Mouse (Mus musculus): ENCODE data around the gene Dnal1. TPM values are rescaled to one million over a fixed set of nuclear protein-coding genes. Genes with fewer than 3 reads are reported as not detected.
"Not testable (repeated sequence)": the region's sequence is repeated elsewhere in the genome, so short reads cannot be mapped to it uniquely, and the experiment has no call there.

Dnal1 gene
- polyA plus RNA-seq (2015; fragmentation: Nextera tagmentation; extraction: Ambion mirVana) = 3.5 and 4.0 TPM in 2 replicates

- peak within 1 kb of the TSS; percentile 85 for H3K4me2 ChIP-seq (ENCODE audit: low read depth, low read length)
- peak within 1 kb of the TSS; percentile 30; the same call in 1 of the 2 replicates for H3K27ac ChIP-seq (ENCODE audit: low read length)
- 3% methylated on average over 32 of the region's 35 CpGs for WGBS
- peaks cover 7% of the 10 kb centered on the region for H3K4me1 ChIP-seq (ENCODE audit: control insufficient read depth, insufficient read depth, low read length)
- H3K9me3 ChIP-seq (replicated peaks; ENCODE audit: control insufficient read depth, low read length) = no peaks in the 10 kb centered on the region
- peak within 1 kb of the TSS; percentile 70 for H3K4me3 ChIP-seq (ENCODE audit: low read length)
- peak within 1 kb of the TSS; percentile 70 for H3K9ac ChIP-seq (ENCODE audit: low read length)
- ATAC-seq (replicated peaks; ENCODE audit: extremely low read depth, insufficient read depth, low FRiP score) = peak; percentile 98
- no peaks in the 10 kb centered on the region for H3K36me3 ChIP-seq (ENCODE audit: control insufficient read depth, insufficient read depth)
- H3K27me3 ChIP-seq (ENCODE audit: control insufficient read depth, insufficient read depth, low read length) = no peaks in the 10 kb centered on the region
Measured at GRCm38 (mm10) chr12:84114153-84114994, at the start of gene Dnal1. TSS of gene Dnal1 (plus strand) at chr12:84114366.

- H3K4me1 ChIP-seq (ENCODE audit: control insufficient read depth, insufficient read depth, low read length) = no peaks in the 10 kb centered on the region
- H3K27me3 ChIP-seq (ENCODE audit: control insufficient read depth, insufficient read depth, low read length) = peaks cover 9% of the 10 kb centered on the region
- peaks cover 3% of the 10 kb centered on the region; the same call in 1 of the 2 replicates for H3K9me3 ChIP-seq (replicated peaks; ENCODE audit: control insufficient read depth, low read length)
- H3K9ac ChIP-seq (ENCODE audit: low read length) = no peak overlapping the region
- no peak for ATAC-seq (replicated peaks; ENCODE audit: extremely low read depth, insufficient read depth, low FRiP score)
- H3K36me3 ChIP-seq (ENCODE audit: control insufficient read depth, insufficient read depth) = no peaks in the 10 kb centered on the region
- H3K4me2 ChIP-seq (ENCODE audit: low read depth, low read length) = no peak overlapping the region
- 71% methylated on average over 8 of the region's 8 CpGs for WGBS
- no peak overlapping the region for H3K4me3 ChIP-seq (ENCODE audit: low read length)
- H3K27ac ChIP-seq (ENCODE audit: low read length) = no peak overlapping the region
Measured at GRCm38 (mm10) chr12:84064621-84065020, 49.5 kb upstream of the Dnal1 start.

- Histone ChIP-seq H3K36me3 (ENCODE audit: control insufficient read depth, insufficient read depth) (no peaks in the 10 kb centered on the region), H3K4me3 (ENCODE audit: low read length) (no peak overlapping the region), H3K27me3 (ENCODE audit: control insufficient read depth, insufficient read depth, low read length) (peaks cover 12% of the 10 kb centered on the region), H3K4me1 (ENCODE audit: control insufficient read depth, insufficient read depth, low read length) (no peaks in the 10 kb centered on the region), H3K9me3 (replicated peaks; ENCODE audit: control insufficient read depth, low read length) (peaks cover 3% of the 10 kb centered on the region; the same call in 1 of the 2 replicates), H3K27ac (ENCODE audit: low read length) (no peak overlapping the region), H3K9ac (ENCODE audit: low read length) (no peak overlapping the region), H3K4me2 (ENCODE audit: low read depth, low read length) (no peak overlapping the region)
- no peak for ATAC-seq (replicated peaks; ENCODE audit: extremely low read depth, insufficient read depth, low FRiP score)
- WGBS = 75% methylated on average over 4 of the region's 4 CpGs
Measured at GRCm38 (mm10) chr12:84067752-84068151, 46.4 kb upstream of the Dnal1 start.

- Histone ChIP-seq H3K4me3 (ENCODE audit: low read length) (no peak overlapping the region), H3K36me3 (ENCODE audit: control insufficient read depth, insufficient read depth) (no peaks in the 10 kb centered on the region), H3K27ac (ENCODE audit: low read length) (no peak overlapping the region), H3K9me3 (replicated peaks; ENCODE audit: control insufficient read depth, low read length) (peaks cover under 1% of the 10 kb centered on the region; the same call in 1 of the 2 replicates), H3K4me2 (ENCODE audit: low read depth, low read length) (no peak overlapping the region), H3K4me1 (ENCODE audit: control insufficient read depth, insufficient read depth, low read length) (no peaks in the 10 kb centered on the region), H3K27me3 (ENCODE audit: control insufficient read depth, insufficient read depth, low read length) (peaks cover 12% of the 10 kb centered on the region), H3K9ac (ENCODE audit: low read length) (no peak overlapping the region)
- WGBS = 63% methylated on average over 8 of the region's 8 CpGs
- no peak for ATAC-seq (replicated peaks; ENCODE audit: extremely low read depth, insufficient read depth, low FRiP score)
Measured at GRCm38 (mm10) chr12:84068296-84068695, 45.9 kb upstream of the Dnal1 start.

GRCm38 (mm10) chr12:84068986-84069385 lies 45.2 kb upstream of the Dnal1 start, which contains the start of gene Acot5:
TSS of gene Acot5 (plus strand) at chr12:84069325.
- H3K9ac ChIP-seq (ENCODE audit: low read length) = peak within 1 kb of the TSS; percentile 50
- no peaks in the 10 kb centered on the region for H3K9me3 ChIP-seq (replicated peaks; ENCODE audit: control insufficient read depth, low read length)
- no peak within 1 kb of the TSS for H3K27ac ChIP-seq (ENCODE audit: low read length)
- peak within 1 kb of the TSS; percentile 53 for H3K4me3 ChIP-seq (ENCODE audit: low read length)
- ATAC-seq (replicated peaks; ENCODE audit: extremely low read depth, insufficient read depth, low FRiP score) = no peak
- no peaks in the 10 kb centered on the region for H3K36me3 ChIP-seq (ENCODE audit: control insufficient read depth, insufficient read depth)
- peak within 1 kb of the TSS; percentile 76 for H3K4me2 ChIP-seq (ENCODE audit: low read depth, low read length)
- 54% methylated on average over 9 of the region's 9 CpGs for WGBS
- H3K4me1 ChIP-seq (ENCODE audit: control insufficient read depth, insufficient read depth, low read length) = no peaks in the 10 kb centered on the region
- peaks cover 12% of the 10 kb centered on the region for H3K27me3 ChIP-seq (ENCODE audit: control insufficient read depth, insufficient read depth, low read length)

- Histone ChIP-seq H3K4me3 (ENCODE audit: low read length) (peak overlapping the region; percentile 53), H3K4me2 (ENCODE audit: low read depth, low read length) (peak overlapping the region; percentile 76), H3K27me3 (ENCODE audit: control insufficient read depth, insufficient read depth, low read length) (peaks cover 12% of the 10 kb centered on the region), H3K9ac (ENCODE audit: low read length) (peak overlapping the region; percentile 50)
- WGBS = 1% methylated on average over 45 of the region's 52 CpGs
- not testable (repeated sequence) for H3K4me1 ChIP-seq (ENCODE audit: control insufficient read depth, insufficient read depth, low read length); H3K36me3 ChIP-seq (ENCODE audit: control insufficient read depth, insufficient read depth); H3K27ac ChIP-seq (ENCODE audit: low read length); H3K9me3 ChIP-seq (replicated peaks; ENCODE audit: control insufficient read depth, low read length); ATAC-seq (replicated peaks; ENCODE audit: extremely low read depth, insufficient read depth, low FRiP score)
Measured at GRCm38 (mm10) chr12:84069582-84069981, 44.6 kb upstream of the Dnal1 start.

GRCm38 (mm10) chr12:84071696-84072095 lies 42.5 kb upstream of the Dnal1 start:
- Histone ChIP-seq H3K27ac (ENCODE audit: low read length) (no peak overlapping the region), H3K9me3 (replicated peaks; ENCODE audit: control insufficient read depth, low read length) (no peaks in the 10 kb centered on the region), H3K4me2 (ENCODE audit: low read depth, low read length) (no peak overlapping the region), H3K36me3 (ENCODE audit: control insufficient read depth, insufficient read depth) (no peaks in the 10 kb centered on the region), H3K4me1 (ENCODE audit: control insufficient read depth, insufficient read depth, low read length) (no peaks in the 10 kb centered on the region), H3K9ac (ENCODE audit: low read length) (no peak overlapping the region), H3K27me3 (ENCODE audit: control insufficient read depth, insufficient read depth, low read length) (peaks cover 12% of the 10 kb centered on the region), H3K4me3 (ENCODE audit: low read length) (no peak overlapping the region)
- 82% methylated on average over 2 of the region's 2 CpGs for WGBS
- no peak for ATAC-seq (replicated peaks; ENCODE audit: extremely low read depth, insufficient read depth, low FRiP score)

- no peak for ATAC-seq (replicated peaks; ENCODE audit: extremely low read depth, insufficient read depth, low FRiP score)
- Histone ChIP-seq H3K27me3 (ENCODE audit: control insufficient read depth, insufficient read depth, low read length) (no peaks in the 10 kb centered on the region), H3K4me1 (ENCODE audit: control insufficient read depth, insufficient read depth, low read length) (no peaks in the 10 kb centered on the region), H3K27ac (ENCODE audit: low read length) (no peak overlapping the region), H3K4me3 (ENCODE audit: low read length) (no peak overlapping the region), H3K9me3 (replicated peaks; ENCODE audit: control insufficient read depth, low read length) (no peaks in the 10 kb centered on the region), H3K36me3 (ENCODE audit: control insufficient read depth, insufficient read depth) (no peaks in the 10 kb centered on the region), H3K9ac (ENCODE audit: low read length) (no peak overlapping the region), H3K4me2 (ENCODE audit: low read depth, low read length) (no peak overlapping the region)
- 79% methylated on average over 4 of the region's 4 CpGs for WGBS
Measured at GRCm38 (mm10) chr12:84077371-84077990, 36.7 kb upstream of the Dnal1 start.

GRCm38 (mm10) chr12:84083842-84084241 lies 30.3 kb upstream of the Dnal1 start:
- no peak overlapping the region for H3K27ac ChIP-seq (ENCODE audit: low read length)
- peaks cover 6% of the 10 kb centered on the region; the same call in 1 of the 2 replicates for H3K9me3 ChIP-seq (replicated peaks; ENCODE audit: control insufficient read depth, low read length)
- H3K9ac ChIP-seq (ENCODE audit: low read length) = no peak overlapping the region
- no peak overlapping the region for H3K4me3 ChIP-seq (ENCODE audit: low read length)
- H3K27me3 ChIP-seq (ENCODE audit: control insufficient read depth, insufficient read depth, low read length) = no peaks in the 10 kb centered on the region
- H3K4me1 ChIP-seq (ENCODE audit: control insufficient read depth, insufficient read depth, low read length) = no peaks in the 10 kb centered on the region
- ATAC-seq (replicated peaks; ENCODE audit: extremely low read depth, insufficient read depth, low FRiP score) = no peak
- no peak overlapping the region for H3K4me2 ChIP-seq (ENCODE audit: low read depth, low read length)
- no peaks in the 10 kb centered on the region for H3K36me3 ChIP-seq (ENCODE audit: control insufficient read depth, insufficient read depth)
- WGBS = 80% methylated on average over 2 of the region's 2 CpGs
